Mouse (Mus musculus) ZHBTc4 (cell line): ENCODE measurements at regions not wholly inside any gene's neighbourhood (a gene's known extent, or its start where the extent isn't known, plus 50 kb on each side); places are given as distances from the start of the nearest gene placed in this dataset.

Source experiments
- DNase-seq: peaks from one replicate; pipeline ENCODE4 v3.0.0-alpha.2; 2011; ENCODE audit warnings: low read depth, low spot score

- DNase-seq = no peak
Measured at GRCm38 (mm10) chr11:114439314-114439713, 229.0 kb upstream of the Rpl38 start.

GRCm38 (mm10) chr11:114435788-114436187, 232.5 kb upstream of the Rpl38 start:
- no peak for DNase-seq

GRCm38 (mm10) chr11:114433561-114433960, 234.8 kb upstream of the Rpl38 start:
- DNase-seq = no peak

- DNase-seq = no peak
Measured at GRCm38 (mm10) chr11:114425447-114425846, 242.9 kb upstream of the Rpl38 start.

GRCm38 (mm10) chr11:114423322-114423721, 245.0 kb upstream of the Rpl38 start:
- peak; percentile 29 for DNase-seq

- DNase-seq = peak; percentile 63
Measured at GRCm38 (mm10) chr11:114419002-114419401, 249.3 kb upstream of the Rpl38 start.

- peak; percentile 40 for DNase-seq
Measured at GRCm38 (mm10) chr11:114416168-114416567, 252.2 kb upstream of the Rpl38 start.

GRCm38 (mm10) chr11:114404401-114404800, 263.9 kb upstream of the Rpl38 start:
- no peak for DNase-seq

GRCm38 (mm10) chr11:114402556-114403320, 265.6 kb upstream of the Rpl38 start:
- peak; percentile 57 for DNase-seq

GRCm38 (mm10) chr11:114400701-114401100, 267.6 kb upstream of the Rpl38 start:
- DNase-seq = no peak

- DNase-seq = no peak
Measured at GRCm38 (mm10) chr11:114392161-114392560, 276.2 kb upstream of the Rpl38 start.

- no peak for DNase-seq
Measured at GRCm38 (mm10) chr11:114391553-114391952, 276.8 kb upstream of the Rpl38 start.

- no peak for DNase-seq
Measured at GRCm38 (mm10) chr11:114387091-114387490, 281.2 kb upstream of the Rpl38 start.

GRCm38 (mm10) chr11:114379411-114379824, 288.9 kb upstream of the Rpl38 start:
- DNase-seq = no peak

GRCm38 (mm10) chr11:114375921-114376320, 292.4 kb upstream of the Rpl38 start:
- no peak for DNase-seq

GRCm38 (mm10) chr11:114370708-114371107, 297.6 kb upstream of the Rpl38 start:
- DNase-seq = no peak

- DNase-seq = no peak
Measured at GRCm38 (mm10) chr11:114367779-114368178, 300.5 kb upstream of the Rpl38 start.

- peak; percentile 85 for DNase-seq
Measured at GRCm38 (mm10) chr11:114360946-114361345, 294.1 kb upstream of the Sdk2 start.

- no peak for DNase-seq
Measured at GRCm38 (mm10) chr11:114360321-114360720, 293.5 kb upstream of the Sdk2 start.

- no peak for DNase-seq
Measured at GRCm38 (mm10) chr11:114352146-114352795, 285.4 kb upstream of the Sdk2 start.

GRCm38 (mm10) chr11:114336839-114337484, 270.1 kb upstream of the Sdk2 start:
- DNase-seq = no peak
